Mouse (Mus musculus) spleen, adult 10 weeks (tissue): ENCODE results near the gene Rragb. TPM values are rescaled to one million over a fixed set of nuclear protein-coding genes. Genes with fewer than 3 reads are reported as not detected.

Experiments
- polyA plus RNA-seq: library from polyadenylated mRNA; stranded (reverse); fragments of 350-450 nt; fragmentation: Illumina TruSeq; extraction: RNeasy Lipid Tissue Mini Kit (QIAGEN cat#74804); gene quantifications from one replicate; pipeline ENCODE4 v1.2.3, GENCODE M21; 2015; ENCODE audit warnings: low replicate concordance; ENCODE audit not compliant: insufficient read depth

The Rragb gene
- polyA plus RNA-seq = 8.1 TPM

GRCm38 (mm10) chrX:153139734-153140515, at the start of gene Rragb:
Gene Rragb (plus strand): TSS chrX:153139981.

GRCm38 (mm10) chrX:153118486-153118885, 21.3 kb upstream of the Rragb start, which contains the start of gene Foxr2:
Gene Foxr2 (plus strand): TSS chrX:153118786.

Other genes starting within 250 kb of the Rragb start
- not detected for gene Usp51, start 133.5 kb upstream of the Rragb start, polyA plus RNA-seq
- 7.8 TPM for gene Mageh1, start 102.4 kb upstream of the Rragb start, polyA plus RNA-seq
- not detected for gene Foxr2, start 21.2 kb upstream of the Rragb start, polyA plus RNA-seq
- gene Klf8, start 97.5 kb downstream of the Rragb start, polyA plus RNA-seq = 3.2 TPM